Mouse (Mus musculus) retina, embryonic 14.5 days (tissue): Measurements from ENCODE around the gene Abcc9.
"Not testable (repeated sequence)": the region's sequence is repeated elsewhere in the genome, so short reads cannot be mapped to it uniquely, and the experiment has no call there.

Source experiments
- DNase-seq: peaks from one replicate; pipeline ENCODE4 v3.0.0-alpha.2; 2015; ENCODE audit warnings: low spot score

Abcc9 gene

DNA sequence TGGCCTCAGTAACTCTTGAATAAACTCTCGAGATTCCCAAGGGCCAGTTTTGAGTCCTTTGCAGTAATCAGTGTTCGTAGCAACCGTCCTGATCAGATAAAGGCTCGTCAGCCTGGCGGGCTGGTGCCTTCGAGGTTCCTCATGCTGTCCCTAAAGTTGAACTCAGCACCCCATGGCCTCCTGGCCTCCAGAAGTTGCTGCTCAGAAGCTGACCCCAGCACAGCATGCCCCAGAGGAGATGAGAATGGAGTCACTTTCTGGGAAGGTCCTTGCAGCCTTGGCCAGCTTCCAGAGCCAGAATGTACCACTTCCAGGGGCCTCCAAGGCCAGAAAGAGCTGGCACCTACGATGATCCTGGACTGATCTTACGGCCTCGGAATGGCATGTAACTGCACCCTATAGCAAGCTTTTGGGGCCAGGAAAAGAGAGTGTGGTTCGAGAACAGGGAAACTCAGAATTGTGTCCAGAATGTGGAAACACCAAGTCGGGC is 1.4 kb upstream of the Abcc9 start:
- DNase-seq = no peak

DNA sequence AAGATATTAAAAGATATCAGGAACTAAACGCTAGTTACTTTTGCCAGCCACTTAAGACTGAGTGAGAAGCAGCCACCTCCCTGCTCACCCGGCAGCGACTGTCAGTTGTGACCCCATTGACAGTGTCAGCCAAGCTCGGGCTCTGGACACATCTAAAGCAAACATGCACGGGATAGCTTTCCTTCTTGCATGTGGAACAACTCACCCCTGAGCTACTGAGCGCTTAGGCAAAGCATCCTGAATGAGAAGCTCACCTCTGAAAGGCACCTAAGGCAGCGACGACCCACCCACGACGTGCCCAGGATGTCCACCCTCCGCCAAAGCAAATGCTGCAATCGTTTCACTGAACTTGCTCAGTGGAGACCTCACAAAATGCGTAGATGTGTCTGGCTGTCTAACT is 954 bp downstream of the Abcc9 start:
- DNase-seq = no peak

DNA sequence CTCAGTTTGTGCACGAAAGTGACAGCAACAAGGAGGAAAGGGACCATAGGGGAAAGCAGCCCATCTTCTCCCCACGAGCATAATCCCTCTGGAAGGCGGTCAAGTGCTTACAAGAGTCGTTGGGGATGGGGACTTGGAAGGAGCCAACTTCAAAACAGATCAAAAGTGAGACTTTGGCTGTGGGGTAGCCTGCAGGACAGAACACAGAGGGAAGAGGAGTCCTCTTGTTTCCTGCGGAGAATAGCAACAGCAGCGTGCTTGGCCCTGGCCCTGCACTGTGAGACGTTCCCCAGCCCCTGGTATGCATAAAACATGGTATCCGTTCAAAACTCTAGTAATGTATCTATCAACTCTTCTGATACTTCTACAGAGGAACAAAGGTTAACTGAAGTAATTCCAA is 1.4 kb downstream of the Abcc9 start:
- DNase-seq = no peak

DNA sequence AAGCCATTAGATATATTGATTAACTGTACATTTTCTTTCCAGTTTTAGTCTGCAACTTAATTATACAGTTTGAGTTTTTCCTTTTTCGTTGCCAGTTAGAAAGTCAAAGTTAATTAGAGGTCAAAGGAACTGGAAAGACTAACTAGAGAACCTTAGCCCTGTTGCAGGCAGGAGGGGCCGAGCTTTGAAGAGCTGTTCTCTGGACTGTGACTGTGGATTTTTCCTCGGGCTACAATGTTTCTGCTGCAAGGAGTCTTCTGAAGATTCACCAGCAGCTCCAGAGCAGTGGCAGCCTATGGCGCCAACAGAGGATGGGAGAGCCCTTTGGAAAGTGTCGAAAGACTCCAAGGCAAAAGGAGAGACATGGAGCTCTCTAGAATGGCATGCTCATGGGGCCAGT is 10.0 kb downstream of the Abcc9 start:
- DNase-seq = no peak

DNA sequence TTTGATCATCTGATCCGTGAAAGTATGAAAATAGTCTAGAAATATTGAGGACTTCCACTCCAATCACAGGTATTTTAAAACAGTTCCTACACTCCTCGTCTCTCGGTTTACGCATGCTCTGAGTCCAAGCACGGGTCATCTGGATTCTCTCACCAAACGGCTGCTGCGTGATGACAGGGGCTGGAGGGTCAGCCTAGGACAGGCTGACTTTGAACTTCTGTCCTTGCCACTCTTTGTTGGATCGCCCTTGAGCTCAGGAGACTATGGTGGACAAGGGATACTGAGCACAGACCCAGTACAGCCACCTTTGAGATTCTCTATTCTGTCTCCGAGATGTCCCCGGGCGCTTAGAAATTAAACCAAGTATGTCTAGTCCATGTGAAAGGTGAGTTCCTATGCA is 12.4 kb downstream of the Abcc9 start:
- no peak for DNase-seq

DNA sequence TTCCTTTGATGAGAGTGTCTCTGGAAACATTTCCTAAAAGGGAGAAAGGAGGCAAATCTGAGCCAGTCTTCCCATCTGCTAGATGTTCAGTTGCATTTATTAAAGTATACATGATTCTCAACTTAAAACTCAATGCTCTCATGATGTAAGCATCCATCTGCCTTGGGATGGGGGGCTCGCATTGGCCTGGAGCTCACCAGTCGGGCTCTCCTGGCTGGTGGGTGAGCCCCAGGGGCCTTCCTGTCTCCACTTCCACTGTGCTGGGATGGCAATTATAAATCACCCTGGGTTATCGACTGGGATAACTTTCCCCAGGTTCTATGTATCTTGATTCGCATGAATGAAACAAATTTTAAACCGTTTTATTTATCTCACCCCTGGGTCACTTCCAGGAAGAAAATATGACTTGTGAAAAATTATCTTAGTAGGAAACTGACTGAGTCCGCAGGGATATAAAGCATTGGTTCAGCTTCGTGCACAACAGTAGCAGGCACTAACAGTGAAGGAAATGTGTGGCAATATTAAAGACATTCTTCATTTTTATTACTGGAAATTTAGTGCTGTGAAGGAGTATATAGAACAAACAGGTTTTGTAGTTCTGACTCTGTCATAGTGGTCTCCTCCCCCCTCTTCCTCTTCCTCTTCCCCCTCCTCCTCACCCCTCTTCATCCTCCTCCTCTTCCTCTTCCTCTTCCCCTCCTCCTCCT is 19.0 kb downstream of the Abcc9 start:
- DNase-seq = no peak

DNA sequence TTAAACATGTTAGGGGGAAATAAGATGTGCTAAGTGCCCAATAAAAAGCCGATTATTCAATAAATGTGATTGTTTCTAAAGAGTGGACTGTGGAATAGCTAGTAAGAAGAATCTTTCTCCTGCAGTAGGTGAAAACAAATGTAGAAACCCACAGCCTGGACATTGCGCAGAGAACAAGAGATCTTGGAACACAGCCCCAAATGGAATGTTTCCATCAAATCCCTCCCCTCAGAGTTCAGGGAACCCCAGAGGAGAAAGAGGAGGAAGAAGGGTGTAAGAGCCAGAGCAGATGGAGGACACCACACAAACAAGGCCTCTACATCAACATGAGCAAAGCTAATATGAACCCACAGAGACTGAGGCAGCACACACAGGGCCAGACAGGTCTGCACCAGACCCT is 32.1 kb downstream of the Abcc9 start:
- DNase-seq = no peak

DNA sequence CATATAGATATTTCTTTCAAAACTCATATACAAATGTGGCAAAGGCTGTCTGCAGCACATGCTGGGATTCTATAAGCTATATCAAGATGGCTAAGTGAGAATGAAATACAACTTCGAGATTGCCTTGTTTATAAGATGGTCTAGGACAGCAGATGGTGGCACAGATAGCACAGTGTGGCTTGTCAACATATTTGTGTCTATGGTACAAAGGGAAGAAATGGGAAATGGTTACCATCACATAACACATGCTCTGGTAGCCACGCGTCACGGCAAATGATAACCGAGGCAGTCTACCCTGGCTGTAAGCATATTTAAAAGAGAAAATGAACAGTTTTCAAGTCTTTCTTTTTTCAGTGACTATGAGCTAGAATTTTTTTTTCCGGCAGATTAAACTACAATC is 32.8 kb downstream of the Abcc9 start:
- DNase-seq = no peak

DNA sequence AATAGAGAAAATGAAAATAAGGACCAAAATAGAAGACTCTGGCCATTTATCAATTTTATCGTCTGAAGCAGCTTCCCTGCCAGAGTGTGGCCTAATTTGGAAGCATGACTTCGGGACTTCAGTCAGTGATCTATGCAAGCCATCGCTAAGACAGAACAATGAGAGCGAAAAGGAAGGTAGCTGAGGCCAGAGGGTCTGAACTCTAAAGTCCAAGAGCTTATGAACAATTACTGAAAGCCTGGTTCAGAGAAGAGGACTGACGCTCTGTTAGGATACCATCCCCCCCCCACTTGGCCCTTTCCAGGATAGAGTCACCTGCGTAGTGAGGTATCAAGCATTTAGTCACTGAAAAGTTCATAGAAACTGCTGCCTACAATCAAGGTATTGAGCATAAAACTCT is 33.3 kb downstream of the Abcc9 start:
- no peak for DNase-seq

DNA sequence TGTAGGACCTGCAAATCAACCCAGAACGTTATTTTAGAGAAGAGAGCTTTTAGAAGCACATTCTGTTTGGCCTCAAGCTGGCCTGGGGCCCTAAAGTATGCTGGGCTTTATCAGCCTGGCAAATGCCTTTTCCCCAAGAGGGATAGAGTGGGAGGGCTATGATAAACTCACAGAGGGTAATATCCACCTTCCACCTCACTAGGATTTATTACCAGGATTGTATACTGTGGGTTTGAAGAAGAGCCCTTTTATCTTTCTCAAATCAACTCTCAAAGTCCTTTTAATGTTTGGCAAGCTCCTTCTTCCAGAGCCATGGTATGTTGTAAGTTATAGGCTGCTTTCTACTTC is 33.7 kb downstream of the Abcc9 start:
- DNase-seq = no peak

DNA sequence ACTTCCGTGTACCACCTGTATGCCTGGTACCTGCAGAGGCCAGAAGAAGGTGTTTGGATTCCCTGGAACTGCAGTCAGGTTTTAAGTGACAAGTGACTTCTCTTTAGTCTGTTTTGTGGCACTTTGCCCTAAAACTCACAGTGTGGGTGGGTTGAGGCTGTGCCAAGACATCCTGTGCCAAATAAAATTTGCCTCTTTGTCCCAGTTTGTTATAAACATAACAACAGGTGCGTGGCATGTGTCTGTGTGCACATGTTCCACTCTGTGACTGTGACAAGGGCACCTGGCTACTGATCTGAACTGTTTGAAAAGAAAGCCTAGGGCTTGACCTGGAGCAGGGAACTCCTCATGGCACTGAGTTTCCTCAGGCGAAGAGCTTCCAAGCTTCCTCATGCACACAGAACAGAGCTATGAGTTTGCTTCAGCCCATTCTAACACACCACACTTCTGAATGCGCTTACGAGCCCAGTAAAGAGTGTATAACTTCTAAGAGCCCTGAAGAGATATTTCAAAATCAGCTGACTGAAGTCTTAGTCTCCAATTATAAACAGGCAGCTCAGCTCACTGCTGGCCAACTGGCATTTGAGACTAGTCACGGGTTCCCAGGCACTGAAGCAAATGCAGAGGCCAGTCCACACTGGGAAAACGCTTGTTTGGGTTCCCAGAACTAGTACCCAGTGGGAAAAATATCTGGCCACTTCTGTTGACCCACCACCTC is 34.3 kb downstream of the Abcc9 start:
- DNase-seq = no peak

DNA sequence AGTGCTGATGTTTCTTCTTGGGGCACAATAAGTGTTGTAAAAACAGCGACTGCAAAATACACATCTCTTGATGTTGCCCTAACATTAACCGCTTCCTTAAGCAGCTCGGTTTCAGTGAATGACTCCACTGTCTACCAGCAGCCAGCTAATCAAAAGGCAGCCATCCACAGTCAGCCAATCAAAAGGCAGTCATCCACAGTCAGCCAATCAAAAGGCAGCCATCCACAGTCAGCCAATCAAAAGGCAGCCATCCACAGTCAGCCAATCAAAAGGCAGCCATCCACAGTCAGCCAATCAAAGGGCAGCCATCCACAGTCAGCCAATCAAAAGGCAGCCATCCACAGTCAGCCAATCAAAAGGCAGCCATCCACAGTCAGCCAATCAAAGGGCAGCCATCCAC is 40.1 kb downstream of the Abcc9 start:
- DNase-seq = not testable (repeated sequence)

DNA sequence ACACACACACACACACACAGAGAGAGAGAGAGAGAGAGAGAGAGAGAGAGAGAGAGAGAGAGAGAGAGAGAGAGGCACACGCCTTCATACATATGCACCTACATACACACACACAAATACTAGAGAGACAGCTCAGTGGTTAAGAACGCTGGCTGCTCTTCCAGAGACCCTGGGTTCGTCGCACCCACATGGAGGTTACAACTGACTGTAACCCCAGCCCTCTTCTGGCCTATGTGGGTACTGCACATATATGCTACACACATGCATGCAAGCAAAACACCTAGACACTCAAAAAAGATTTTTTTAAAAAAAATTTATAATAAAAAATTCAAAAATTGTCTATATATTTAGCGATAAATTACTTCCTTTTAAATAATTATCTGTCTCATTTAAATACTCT is 43.1 kb downstream of the Abcc9 start:
- DNase-seq = peak; percentile 26

DNA sequence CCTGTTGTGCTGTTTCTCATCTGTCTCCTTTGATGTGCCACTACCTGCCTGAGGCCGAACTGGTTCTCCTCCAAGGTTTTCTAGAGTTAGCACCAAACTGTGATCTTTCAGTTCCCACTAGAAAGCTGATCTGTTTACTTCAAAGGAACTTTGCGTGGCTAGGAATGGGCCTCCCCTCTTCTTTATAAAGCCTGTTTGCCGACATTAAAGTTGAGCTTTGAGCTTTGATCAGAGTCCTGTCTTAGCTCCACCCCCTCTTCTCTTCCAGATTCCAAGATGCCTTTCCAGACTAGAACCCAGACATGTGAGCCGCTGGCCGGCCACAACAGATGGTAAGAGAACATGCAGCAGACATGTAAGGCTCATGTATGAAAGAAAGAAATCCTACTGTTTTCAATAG is 47.6 kb downstream of the Abcc9 start:
- no peak for DNase-seq

DNA sequence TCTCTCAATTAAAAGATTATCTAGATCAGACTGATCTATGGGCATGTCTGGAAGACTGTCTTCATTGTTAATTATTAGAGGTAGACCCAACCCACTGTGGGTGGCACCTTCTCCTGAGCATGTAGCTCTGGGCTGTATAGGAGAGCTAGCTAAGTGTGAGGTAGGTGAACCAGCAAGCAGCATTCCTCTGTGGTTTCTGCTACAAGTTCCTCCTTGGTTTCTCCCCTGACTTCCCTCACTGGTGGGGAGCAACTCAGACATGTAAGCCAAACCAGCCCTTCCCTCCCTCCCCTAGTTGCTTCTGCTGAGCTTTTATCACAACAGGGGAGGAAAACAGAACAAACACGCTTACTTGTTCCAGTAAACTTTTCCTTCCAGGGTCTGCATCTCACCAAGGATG is 49.9 kb downstream of the Abcc9 start:
- no peak for DNase-seq

DNA sequence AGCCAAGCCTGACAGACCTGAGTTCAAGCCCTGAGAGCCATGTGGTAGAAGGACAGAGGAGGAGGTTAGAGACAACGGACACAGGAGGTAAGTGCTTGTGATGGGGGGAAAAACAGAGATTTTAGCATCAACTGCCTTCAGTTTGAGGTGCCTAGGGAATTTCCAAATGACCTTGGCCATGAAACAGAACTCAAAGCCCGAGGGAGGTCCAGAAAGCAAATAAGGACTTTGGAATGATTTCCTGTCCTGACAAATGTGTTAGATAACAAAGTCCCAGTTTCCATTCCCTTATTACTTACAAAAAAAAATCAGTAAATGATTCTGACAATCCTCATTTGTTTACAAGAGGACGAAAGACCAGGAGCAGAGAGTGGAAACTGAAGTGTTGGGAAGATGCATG is 52.8 kb downstream of the Abcc9 start:
- DNase-seq = no peak

DNA sequence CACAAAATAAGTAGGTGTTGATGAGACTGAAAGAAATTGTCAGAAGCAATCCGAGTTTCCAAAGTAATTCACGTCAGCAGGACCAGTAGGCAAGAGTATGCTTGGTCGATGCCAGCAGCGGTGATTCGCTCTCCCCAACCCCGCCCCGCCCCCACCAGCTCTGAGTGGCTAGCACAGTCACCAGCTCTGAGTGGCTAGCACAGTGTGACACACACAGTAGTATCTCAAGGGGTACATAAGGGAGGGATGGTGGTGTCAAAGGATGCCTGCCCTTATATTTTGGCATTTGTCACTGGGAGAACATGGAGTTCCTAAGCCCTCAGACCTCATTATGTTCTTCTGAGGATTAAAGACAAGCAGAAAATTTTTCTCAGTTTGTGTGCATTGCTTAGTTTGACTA is 56.6 kb downstream of the Abcc9 start:
- DNase-seq = no peak

DNA sequence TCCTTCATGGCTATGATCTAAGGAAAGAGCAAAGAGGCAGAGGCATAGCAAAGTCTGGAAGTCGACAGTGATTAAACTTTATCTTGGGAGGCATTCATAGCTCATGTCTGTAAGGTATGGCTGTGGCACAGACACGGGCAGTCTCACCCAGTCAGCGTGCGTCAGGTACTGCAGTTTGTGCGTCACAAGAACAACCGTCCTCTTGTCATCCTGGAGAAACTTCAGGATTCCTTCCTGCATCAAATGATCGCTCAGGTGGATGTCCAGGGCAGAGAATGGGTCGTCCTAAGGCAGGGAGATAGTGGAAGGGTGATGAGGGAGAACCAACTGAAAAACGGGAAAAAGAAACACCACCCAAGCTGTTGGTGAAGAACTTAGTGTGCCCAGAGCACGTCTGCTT is 62.8 kb downstream of the Abcc9 start:
- no peak for DNase-seq

DNA sequence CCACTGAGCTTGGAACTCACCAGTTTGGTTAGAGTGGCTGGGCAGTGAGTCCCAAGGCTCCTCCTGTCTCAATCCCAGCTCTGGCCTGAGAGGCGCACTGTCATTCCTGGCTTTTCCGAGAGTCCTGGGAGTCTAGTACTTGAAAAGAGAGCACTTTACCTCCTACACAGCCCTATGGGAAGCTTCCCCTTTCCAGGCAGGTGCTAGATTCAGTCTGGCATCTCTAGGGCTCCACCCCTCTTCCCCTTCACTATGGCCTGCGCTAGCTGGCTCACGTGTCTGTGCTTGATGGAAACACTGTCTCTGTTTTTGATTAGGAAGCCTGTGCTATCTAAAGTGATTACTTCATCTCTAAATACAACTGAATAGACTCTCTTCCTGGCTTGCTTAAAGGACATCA is 66.5 kb downstream of the Abcc9 start:
- no peak for DNase-seq

DNA sequence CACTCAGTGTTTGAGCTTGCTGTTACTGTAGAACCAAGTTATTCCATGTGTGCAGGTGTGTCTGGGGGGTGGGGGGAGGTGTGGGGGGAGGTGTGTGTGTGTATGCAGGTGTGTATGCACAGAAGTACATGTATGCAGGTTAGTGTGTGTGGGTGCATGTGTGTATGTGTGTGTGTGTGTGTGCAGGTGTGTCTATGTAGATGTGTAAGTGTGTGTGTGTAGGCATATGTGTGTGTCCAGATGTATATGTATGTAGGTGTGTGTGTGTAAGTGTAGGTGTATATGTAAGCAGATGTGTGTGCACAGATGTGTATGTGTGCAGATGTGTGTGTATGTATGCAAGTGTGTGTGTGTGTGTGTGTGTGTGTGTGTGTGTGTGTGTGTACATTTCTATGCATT is 66.9 kb downstream of the Abcc9 start:
- DNase-seq = no peak

DNA sequence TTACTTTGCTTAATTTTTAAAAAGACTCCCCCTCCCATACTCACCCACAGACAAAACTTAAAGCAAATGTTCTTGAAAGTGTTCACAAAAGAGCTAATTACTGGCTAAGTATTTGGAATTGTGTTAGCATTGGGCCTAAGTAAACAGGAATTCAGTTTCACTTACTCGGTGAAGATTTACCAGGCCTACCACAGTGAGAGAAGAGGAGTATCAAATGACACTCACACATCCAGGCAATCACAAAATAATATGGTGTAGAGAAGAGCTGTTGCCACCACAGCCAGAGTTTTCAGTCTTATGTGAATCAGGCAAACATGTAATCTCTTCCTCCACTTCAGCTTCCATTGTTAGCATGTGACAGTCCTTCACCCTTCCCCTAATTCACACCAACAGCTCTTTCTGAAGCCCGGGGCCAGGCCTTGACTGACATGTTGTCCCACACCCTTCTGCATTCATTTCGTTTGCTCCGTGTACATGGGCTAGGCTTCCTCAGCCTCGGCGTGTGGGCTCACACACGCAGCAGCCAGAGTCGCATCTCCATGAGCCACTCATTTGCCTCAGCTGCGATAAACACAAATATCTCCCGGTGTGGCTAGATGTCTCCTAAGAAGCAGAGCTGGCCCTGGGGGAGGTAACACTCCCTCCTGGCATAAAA is 67.5 kb downstream of the Abcc9 start:
- no peak for DNase-seq

DNA sequence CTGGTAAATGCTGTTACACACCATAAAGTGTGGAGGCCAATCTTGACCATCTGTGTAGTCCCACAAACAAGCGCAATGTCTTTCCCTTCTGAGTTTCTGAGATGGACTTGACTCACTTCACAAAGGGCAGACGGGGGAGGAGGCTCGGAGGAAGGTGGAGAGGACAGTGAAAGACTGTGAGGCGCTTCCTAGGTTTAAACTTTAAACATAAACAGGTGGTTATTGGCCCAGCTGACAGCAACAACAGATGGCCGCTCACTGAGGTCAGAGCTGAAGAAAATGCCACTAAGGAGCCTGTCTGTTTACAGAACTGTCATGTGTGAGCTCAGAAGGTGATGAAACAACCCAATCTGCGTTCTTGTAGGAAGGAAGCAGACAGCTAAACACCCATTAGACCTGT is 78.8 kb downstream of the Abcc9 start:
- no peak for DNase-seq

DNA sequence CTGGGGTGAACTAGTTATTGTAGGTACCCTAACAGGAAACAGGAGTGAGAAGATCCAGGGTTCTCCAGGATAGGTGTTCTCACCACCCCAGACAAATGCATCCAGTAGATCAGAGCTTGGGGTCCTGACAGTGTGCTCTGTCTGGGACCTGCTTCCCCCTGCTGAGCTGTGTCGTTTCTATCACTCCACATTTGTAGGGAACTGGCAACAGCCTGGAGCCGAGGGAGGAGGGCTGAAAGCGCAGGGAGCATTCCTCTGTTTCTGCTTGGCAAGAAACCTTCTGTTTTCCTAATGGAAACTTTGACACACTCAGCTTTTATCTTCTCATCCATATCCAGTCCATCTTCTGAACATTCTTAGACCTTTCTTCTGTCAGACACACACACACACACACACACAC is 85.5 kb downstream of the Abcc9 start:
- no peak for DNase-seq

DNA sequence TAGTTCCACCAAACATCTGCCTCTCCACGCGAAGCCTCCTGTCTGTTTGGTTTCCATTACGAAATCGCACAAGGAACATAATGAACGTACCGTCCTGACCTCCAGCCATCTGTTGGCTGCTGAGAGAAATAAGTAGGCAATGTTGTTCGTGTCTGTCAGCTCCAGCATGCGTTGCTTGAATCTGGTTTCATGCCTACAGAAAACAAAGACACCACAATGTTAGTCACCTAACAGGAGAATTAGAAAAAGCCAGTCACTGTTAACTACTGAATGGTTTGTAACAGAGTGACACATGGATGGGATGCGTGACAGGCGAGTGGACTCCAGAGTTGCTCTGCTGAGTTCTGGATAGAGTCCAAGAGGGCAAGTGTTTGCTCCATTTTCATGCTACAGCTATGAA is 87.8 kb downstream of the Abcc9 start:
- no peak for DNase-seq
